Mouse (Mus musculus) limb, embryonic 13.5 days (tissue): ENCODE results near the gene Iah1. TPM values are rescaled to one million over a fixed set of nuclear protein-coding genes. Genes with fewer than 3 reads are reported as not detected.

Source experiments
- ATAC-seq: fragments of 200-750 bp; cut with Nextera tagmentation; 2 replicates; pipeline ENCODE4 v1.8.0; 2017; ENCODE audit warnings: low read depth, moderate number of reproducible peaks, moderate TSS enrichment; ENCODE audit not compliant: low FRiP score
- H3K27ac ChIP-seq: fragments of 300-500 bp; sonication (generic); 2 replicates; pipeline ENCODE4 v1.5.1; 2015; ENCODE audit warnings: inconsistent platforms, mild to moderate bottlenecking, moderate library complexity
- H3K27me3 ChIP-seq: fragments of 300-500 bp; sonication (generic); 2 replicates; pipeline ENCODE4 v1.6.1; 2015; ENCODE audit warnings: mild to moderate bottlenecking, inconsistent platforms
- H3K36me3 ChIP-seq: fragments of 300-500 bp; sonication (generic); 2 replicates; pipeline ENCODE4 v1.6.1; 2015; ENCODE audit warnings: inconsistent platforms, mild to moderate bottlenecking, moderate library complexity
- H3K4me1 ChIP-seq: fragments of 300-500 bp; sonication (generic); 2 replicates; pipeline ENCODE4 v1.6.1; 2015; ENCODE audit warnings: inconsistent platforms
- H3K4me2 ChIP-seq: fragments of 300-500 bp; sonication (generic); replicated peaks from 2 replicates; pipeline ENCODE4 v1.6.1; 2015; ENCODE audit warnings: inconsistent platforms, mild to moderate bottlenecking, moderate library complexity
- H3K4me3 ChIP-seq: fragments of 300-500 bp; sonication (generic); 2 replicates; pipeline ENCODE4 v1.5.1; 2015; ENCODE audit warnings: moderate library complexity, mild to moderate bottlenecking, inconsistent platforms
- H3K9ac ChIP-seq: fragments of 300-500 bp; sonication (generic); 2 replicates; pipeline ENCODE4 v1.6.1; 2015; ENCODE audit warnings: mild to moderate bottlenecking, inconsistent platforms
- H3K9me3 ChIP-seq: fragments of 300-500 bp; sonication (generic); 2 replicates; pipeline ENCODE4 v1.6.1; 2016; ENCODE audit warnings: inconsistent platforms
- WGBS: fragments of 180-500 bp; shearing (Covaris S2); methylation state at CpG from one replicate; pipeline ENCODE4 v1.1.7; 2015; 5-methylcytosine and 5-hydroxymethylcytosine counted together
- polyA plus RNA-seq: library from polyadenylated mRNA; unstranded; fragments of >200 nt; fragmentation: Nextera tagmentation; extraction: Ambion mirVana; gene quantifications from 2 replicates; pipeline ENCODE4 v1.2.1, GENCODE M21; 2015

Gene Iah1
- polyA plus RNA-seq, 1 experiment from 2014 or later, result 58.0 TPM

DNA sequence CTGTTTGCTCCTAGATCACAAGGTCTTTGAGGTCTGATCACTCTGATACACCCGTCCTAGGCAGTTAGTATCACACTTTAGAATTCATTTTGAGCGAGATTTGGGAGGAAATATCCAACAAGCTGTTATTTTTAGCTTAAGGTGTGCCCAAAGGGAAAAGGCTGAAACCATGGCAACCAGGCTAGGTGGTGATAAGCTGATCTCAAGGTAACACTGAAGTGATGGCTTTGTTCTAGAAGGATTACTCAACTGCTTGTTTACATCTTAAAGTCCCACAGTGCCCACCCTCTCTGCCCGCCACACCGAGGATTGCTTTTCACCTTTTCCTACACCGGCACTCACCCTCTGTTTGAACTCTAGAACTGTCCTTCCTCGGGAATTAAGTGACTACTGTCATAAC lies 26.5 kb upstream of the Iah1 start:
- Histone ChIP-seq H3K4me3 (no peak overlapping the region), H3K9me3 (no peaks in the 10 kb centered on the region), H3K9ac (no peak overlapping the region), H3K27me3 (no peaks in the 10 kb centered on the region), H3K4me1 (peaks cover 17% of the 10 kb centered on the region), H3K36me3 (peaks cover 54% of the 10 kb centered on the region), H3K4me2 (no peak overlapping the region), H3K27ac (no peak overlapping the region)
- no peak for ATAC-seq
- WGBS, result 90% methylated on average over 6 of the region's 6 CpGs

DNA sequence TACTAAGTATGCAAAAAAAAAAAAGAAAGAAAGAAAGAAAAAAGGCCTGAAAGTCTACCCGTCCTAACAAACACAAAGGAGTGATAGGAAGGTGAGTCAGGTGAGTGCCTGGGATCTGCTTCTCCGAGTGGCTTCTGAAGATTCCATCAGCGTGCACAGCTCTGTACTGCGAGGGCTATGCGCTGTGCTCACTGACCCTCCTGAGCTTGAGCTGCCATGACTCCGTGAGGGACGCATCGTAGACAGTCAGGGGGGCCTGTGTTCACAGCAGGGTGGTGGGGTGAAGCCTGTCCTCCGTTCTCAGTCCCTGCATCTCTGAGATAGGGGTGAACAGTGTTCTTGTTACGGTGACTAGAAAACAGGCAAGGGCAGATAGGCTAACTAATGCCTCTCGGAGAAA lies 17.3 kb upstream of the Iah1 start:
- no peaks in the 10 kb centered on the region for H3K27me3 ChIP-seq
- H3K9me3 ChIP-seq, result no peaks in the 10 kb centered on the region
- H3K9ac ChIP-seq, result no peak overlapping the region
- H3K4me2 ChIP-seq, result no peak overlapping the region
- H3K27ac ChIP-seq, result no peak overlapping the region
- ATAC-seq, result no peak
- peaks cover 86% of the 10 kb centered on the region for H3K36me3 ChIP-seq
- 93% methylated on average over 11 of the region's 11 CpGs for WGBS
- H3K4me1 ChIP-seq, result no peaks in the 10 kb centered on the region
- no peak overlapping the region for H3K4me3 ChIP-seq

DNA sequence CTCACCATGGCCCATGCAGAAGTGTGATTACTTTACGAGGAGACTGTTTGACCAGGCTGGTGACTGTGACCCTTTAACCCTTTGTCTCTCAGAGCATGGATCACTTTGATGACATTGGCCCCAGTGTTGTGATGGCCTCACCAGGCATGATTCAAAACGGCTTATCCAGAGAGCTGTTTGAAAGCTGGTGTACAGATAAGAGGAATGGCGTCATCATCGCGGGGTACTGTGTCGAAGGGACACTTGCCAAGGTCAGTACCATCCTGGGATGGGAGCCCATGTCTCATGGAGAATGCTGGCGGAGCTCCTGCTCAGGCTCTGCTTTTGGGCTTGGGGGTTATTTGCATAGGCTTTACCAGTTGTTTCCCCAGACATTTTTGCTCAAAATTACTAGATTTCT lies 14.9 kb upstream of the Iah1 start:
- Histone ChIP-seq H3K36me3 (peaks cover 85% of the 10 kb centered on the region), H3K27me3 (no peaks in the 10 kb centered on the region), H3K9ac (no peak overlapping the region), H3K4me2 (no peak overlapping the region), H3K27ac (no peak overlapping the region), H3K4me3 (no peak overlapping the region), H3K4me1 (no peaks in the 10 kb centered on the region), H3K9me3 (no peaks in the 10 kb centered on the region)
- no peak for ATAC-seq
- 88% methylated on average over 7 of the region's 7 CpGs for WGBS

DNA sequence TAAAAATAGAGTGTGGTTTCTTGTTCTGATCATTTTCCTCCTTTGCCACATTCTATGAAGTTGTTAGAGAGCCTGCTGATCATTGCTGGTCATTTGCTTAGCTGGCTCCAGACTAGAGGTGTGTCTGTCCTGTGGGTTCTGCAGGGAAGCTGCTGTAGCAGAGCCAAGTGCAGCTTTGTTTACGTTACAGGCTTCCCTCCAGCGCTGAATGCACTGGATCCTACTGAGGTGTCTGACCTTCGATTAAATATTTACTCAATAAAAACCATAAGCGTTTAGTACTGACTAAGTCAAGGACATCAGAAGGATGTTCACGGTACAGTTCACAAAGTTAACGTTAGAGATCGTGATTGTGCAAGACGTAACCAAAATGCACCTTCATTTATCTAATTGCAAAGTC lies 14.3 kb upstream of the Iah1 start:
- ATAC-seq, result no peak
- Histone ChIP-seq H3K9ac (no peak overlapping the region), H3K4me1 (no peaks in the 10 kb centered on the region), H3K4me2 (no peak overlapping the region), H3K27ac (no peak overlapping the region), H3K27me3 (no peaks in the 10 kb centered on the region), H3K36me3 (peaks cover 86% of the 10 kb centered on the region), H3K9me3 (no peaks in the 10 kb centered on the region), H3K4me3 (no peak overlapping the region)
- 91% methylated on average over 8 of the region's 8 CpGs for WGBS

GRCm38 (mm10) chr12:21302361-21302783 lies 13.8 kb upstream of the Iah1 start:
- Histone ChIP-seq H3K4me3 (no peak overlapping the region), H3K9ac (no peak overlapping the region), H3K36me3 (peaks cover 86% of the 10 kb centered on the region), H3K27ac (no peak overlapping the region), H3K4me1 (no peaks in the 10 kb centered on the region), H3K27me3 (no peaks in the 10 kb centered on the region), H3K4me2 (no peak overlapping the region), H3K9me3 (no peaks in the 10 kb centered on the region)
- WGBS, result 91% methylated on average over 5 of the region's 5 CpGs
- no peak for ATAC-seq

DNA sequence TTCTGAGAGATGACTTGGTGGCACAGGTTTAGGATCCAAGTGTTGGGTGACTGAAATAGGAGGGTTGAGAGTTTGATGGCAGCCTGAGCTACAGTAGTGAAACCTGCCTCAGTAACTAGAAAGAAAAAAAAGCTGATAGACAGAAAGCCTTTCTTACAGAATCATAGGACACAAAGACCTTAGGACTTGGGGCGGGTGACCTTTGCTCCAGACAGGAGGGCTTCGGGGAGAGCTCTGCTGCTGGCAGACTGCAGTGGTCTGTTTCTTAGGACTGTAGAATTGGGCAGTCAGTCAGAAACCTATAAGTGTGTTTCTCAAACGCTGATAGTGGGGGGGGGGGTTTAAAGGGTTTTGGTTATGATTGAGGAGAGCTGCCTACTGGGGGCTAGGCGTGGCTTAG lies 10.4 kb upstream of the Iah1 start:
- Histone ChIP-seq H3K9me3 (no peaks in the 10 kb centered on the region), H3K4me2 (no peak overlapping the region), H3K36me3 (peaks cover 92% of the 10 kb centered on the region), H3K27me3 (no peaks in the 10 kb centered on the region), H3K4me1 (no peaks in the 10 kb centered on the region), H3K27ac (no peak overlapping the region), H3K4me3 (no peak overlapping the region), H3K9ac (no peak overlapping the region)
- 95% methylated on average over 4 of the region's 4 CpGs for WGBS
- ATAC-seq, result no peak

- 61% methylated on average over 4 of the region's 4 CpGs for WGBS
- no peaks in the 10 kb centered on the region for H3K4me1 ChIP-seq
- H3K9ac ChIP-seq, result no peak overlapping the region
- H3K4me2 ChIP-seq, result no peak overlapping the region
- no peaks in the 10 kb centered on the region for H3K27me3 ChIP-seq
- no peak overlapping the region for H3K27ac ChIP-seq
- H3K36me3 ChIP-seq, result peaks cover 94% of the 10 kb centered on the region
- H3K9me3 ChIP-seq, result no peaks in the 10 kb centered on the region
- ATAC-seq, result peak; percentile 60; the same call in 1 of the 2 replicates
- no peak overlapping the region for H3K4me3 ChIP-seq
Measured at GRCm38 (mm10) chr12:21306721-21307120, 9.5 kb upstream of the Iah1 start.

DNA sequence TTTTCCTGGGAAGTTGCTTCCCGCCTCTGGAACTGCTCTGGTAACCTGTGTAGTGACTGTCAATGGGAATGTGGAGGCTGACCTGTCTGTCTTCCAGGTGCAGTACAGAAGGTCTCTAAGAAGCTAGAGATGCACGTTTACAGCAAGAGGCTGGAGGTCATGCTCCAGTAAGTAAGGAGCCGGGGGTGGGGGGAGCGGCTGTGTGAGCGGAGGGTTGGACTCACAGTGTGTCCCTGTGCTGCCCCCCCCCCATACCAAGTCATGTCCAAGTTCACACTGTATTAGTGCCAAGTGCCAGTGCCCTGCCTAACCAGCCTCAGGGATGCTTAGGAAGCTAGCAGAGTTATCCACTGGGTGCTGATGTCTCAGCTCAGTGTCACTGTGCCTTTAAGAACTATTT lies 4.0 kb upstream of the Iah1 start:
- no peak overlapping the region for H3K9ac ChIP-seq
- no peak overlapping the region for H3K4me3 ChIP-seq
- H3K27ac ChIP-seq, result no peak overlapping the region
- WGBS, result 95% methylated on average over 5 of the region's 5 CpGs
- H3K36me3 ChIP-seq, result peaks cover 79% of the 10 kb centered on the region
- H3K9me3 ChIP-seq, result no peaks in the 10 kb centered on the region
- H3K27me3 ChIP-seq, result no peaks in the 10 kb centered on the region
- H3K4me2 ChIP-seq, result no peak overlapping the region
- H3K4me1 ChIP-seq, result peaks cover 5% of the 10 kb centered on the region; the same call in 1 of the 2 replicates
- ATAC-seq, result no peak

- Histone ChIP-seq H3K9me3 (no peaks in the 10 kb centered on the region), H3K9ac (peak overlapping the region; percentile 77), H3K4me3 (peak overlapping the region; percentile 62), H3K4me1 (peaks cover 6% of the 10 kb centered on the region; the same call in 1 of the 2 replicates), H3K27ac (no peak overlapping the region), H3K36me3 (peaks cover 65% of the 10 kb centered on the region), H3K27me3 (no peaks in the 10 kb centered on the region), H3K4me2 (peak overlapping the region; percentile 69)
- no peak for ATAC-seq
- WGBS, result 34% methylated on average over 7 of the region's 7 CpGs
Measured at GRCm38 (mm10) chr12:21316869-21317265, 678 bp downstream of the Iah1 start.

GRCm38 (mm10) chr12:21318143-21318895 lies 2.1 kb downstream of the Iah1 start:
- WGBS, result 76% methylated on average over 12 of the region's 12 CpGs

DNA sequence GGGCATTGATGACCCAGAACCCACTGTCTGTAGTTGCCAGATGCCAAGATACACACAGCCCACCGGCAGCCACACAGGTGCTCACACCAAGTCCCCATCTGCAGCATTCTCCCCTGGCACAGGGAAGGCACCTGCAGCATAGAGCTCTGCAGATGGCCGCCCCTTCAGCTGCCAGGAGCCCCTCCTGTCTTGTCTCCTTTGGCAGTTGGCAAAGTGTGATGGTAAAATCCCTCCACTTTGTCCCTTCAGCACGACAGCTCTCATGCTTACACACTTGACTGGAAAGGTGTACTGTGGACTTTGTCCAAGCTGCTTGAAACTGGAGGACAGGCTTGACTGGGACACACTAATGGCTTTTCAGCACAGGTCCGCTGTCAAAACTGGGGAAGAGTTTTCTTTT lies 4.1 kb downstream of the Iah1 start:
- H3K36me3 ChIP-seq, result peaks cover 63% of the 10 kb centered on the region
- H3K9me3 ChIP-seq, result no peaks in the 10 kb centered on the region
- peaks cover 6% of the 10 kb centered on the region; the same call in 1 of the 2 replicates for H3K4me1 ChIP-seq

More at GRCm38 (mm10) chr12:21318143-21318895, 2.1 kb downstream of the Iah1 start:
- Histone ChIP-seq H3K27ac (no peak overlapping the region), H3K4me2 (no peak overlapping the region), H3K4me3 (no peak overlapping the region), H3K9ac (no peak overlapping the region), H3K9me3 (no peaks in the 10 kb centered on the region), H3K36me3 (peaks cover 67% of the 10 kb centered on the region), H3K27me3 (no peaks in the 10 kb centered on the region), H3K4me1 (peaks cover 6% of the 10 kb centered on the region; the same call in 1 of the 2 replicates)
- no peak for ATAC-seq

GRCm38 (mm10) chr12:21321170-21321569 lies 5.0 kb downstream of the Iah1 start:
- 82% methylated on average over 9 of the region's 9 CpGs for WGBS
- peaks cover 70% of the 10 kb centered on the region for H3K36me3 ChIP-seq
- no peaks in the 10 kb centered on the region for H3K27me3 ChIP-seq
- H3K9ac ChIP-seq, result no peak overlapping the region
- no peak overlapping the region for H3K27ac ChIP-seq
- peaks cover 6% of the 10 kb centered on the region; the same call in 1 of the 2 replicates for H3K4me1 ChIP-seq
- H3K4me2 ChIP-seq, result no peak overlapping the region
- no peak overlapping the region for H3K4me3 ChIP-seq
- ATAC-seq, result no peak
- no peaks in the 10 kb centered on the region for H3K9me3 ChIP-seq

More for the DNA sequence above, 4.1 kb downstream of the Iah1 start:
- H3K9ac ChIP-seq, result no peak overlapping the region
- no peak for ATAC-seq
- no peak overlapping the region for H3K4me2 ChIP-seq
- H3K4me3 ChIP-seq, result no peak overlapping the region
- 86% methylated on average over 4 of the region's 4 CpGs for WGBS
- H3K27ac ChIP-seq, result no peak overlapping the region
- H3K27me3 ChIP-seq, result no peaks in the 10 kb centered on the region

GRCm38 (mm10) chr12:21322296-21322695 lies 6.1 kb downstream of the Iah1 start:
- ATAC-seq, result no peak
- Histone ChIP-seq H3K4me1 (0 out of 2 replicates have a peak, but pooled peaks cover under 1% of the 10 kb centered on the region), H3K4me3 (no peak overlapping the region), H3K9ac (no peak overlapping the region), H3K36me3 (peaks cover 80% of the 10 kb centered on the region), H3K27me3 (no peaks in the 10 kb centered on the region), H3K9me3 (no peaks in the 10 kb centered on the region), H3K27ac (no peak overlapping the region), H3K4me2 (no peak overlapping the region)
- WGBS, result 90% methylated on average over 4 of the region's 4 CpGs
